Mouse (Mus musculus) embryonic fibroblast, embryonic 13.5 days (primary cell): ENCODE results near the gene Spef2.

Experiments
- CTCF ChIP-seq: IDR thresholded peaks from 2 replicates; pipeline ENCODE4 v1.5.1; 2011; ENCODE audit warnings: mild to moderate bottlenecking, control low read depth, low read length, moderate library complexity, borderline replicate concordance; ENCODE audit not compliant: insufficient read depth
- POLR2A ChIP-seq: IDR thresholded peaks from 2 replicates; pipeline ENCODE4 v1.6.1; 2011; ENCODE audit warnings: low read depth, mild to moderate bottlenecking, control low read depth, low read length, moderate library complexity

GRCm38 (mm10) chr15:9580470-9581280, 168.0 kb downstream of the Spef2 start:
- TF ChIP-seq CTCF (no peak), POLR2A (no peak)
